Mouse (Mus musculus) limb, embryonic 14.5 days (tissue): ENCODE data around the gene Anks1. TPM values are rescaled to one million over a fixed set of nuclear protein-coding genes. Genes with fewer than 3 reads are reported as not detected.

Experiments used
- ATAC-seq: fragments of 200-750 bp; cut with Nextera tagmentation; 2 replicates; pipeline ENCODE4 v1.8.0; 2017; ENCODE audit warnings: low read depth, moderate number of reproducible peaks, moderate TSS enrichment; ENCODE audit not compliant: low FRiP score
- DNase-seq: peaks from one replicate; pipeline ENCODE4 v3.0.0-alpha.2; 2015; ENCODE audit warnings: low spot score
- H3K27ac ChIP-seq: fragments of 300-500 bp; sonication (generic); replicated peaks from 2 replicates; pipeline ENCODE4 v1.5.1; 2014; ENCODE audit warnings: low read depth, mild to moderate bottlenecking, low read length, moderate library complexity, mixed read lengths
- H3K27me3 ChIP-seq: fragments of 300-500 bp; sonication (generic); 2 replicates; pipeline ENCODE4 v1.6.1; 2014; ENCODE audit warnings: low read length, mixed read lengths; ENCODE audit not compliant: control insufficient read depth, insufficient read depth
- H3K36me3 ChIP-seq: fragments of 300-500 bp; sonication (generic); 2 replicates; pipeline ENCODE4 v1.6.1; 2014; ENCODE audit warnings: mild to moderate bottlenecking, low read length, moderate library complexity, mixed read lengths; ENCODE audit not compliant: control insufficient read depth, insufficient read depth
- H3K4me1 ChIP-seq: fragments of 300-500 bp; sonication (generic); 2 replicates; pipeline ENCODE4 v1.6.1; 2014; ENCODE audit warnings: antibody characterized with exemption, low read length, mixed read lengths; ENCODE audit not compliant: control insufficient read depth, insufficient read depth
- H3K4me2 ChIP-seq: fragments of 300-500 bp; sonication (generic); replicated peaks from 2 replicates; pipeline ENCODE4 v1.6.1; 2014; ENCODE audit warnings: low read depth, mild to moderate bottlenecking, low read length, moderate library complexity; ENCODE audit not compliant: severe bottlenecking
- H3K4me3 ChIP-seq: fragments of 300-500 bp; sonication (generic); replicated peaks from 2 replicates; pipeline ENCODE4 v1.5.1; 2014; ENCODE audit warnings: low read length
- H3K9ac ChIP-seq: fragments of 300-500 bp; sonication (generic); 2 replicates; pipeline ENCODE4 v1.6.1; 2014; ENCODE audit warnings: mild to moderate bottlenecking, low read depth, low read length, moderate library complexity; ENCODE audit not compliant: severe bottlenecking
- H3K9me3 ChIP-seq: fragments of 300-500 bp; sonication (generic); 2 replicates; pipeline ENCODE4 v1.6.1; 2016; ENCODE audit warnings: low read length; ENCODE audit not compliant: control insufficient read depth
- POLR2A ChIP-seq: fragments of 200-500 bp; IDR thresholded peaks from 2 replicates; pipeline ENCODE4 v1.8.0; 2012; ENCODE audit warnings: inconsistent platforms, mild to moderate bottlenecking, moderate library complexity, borderline replicate concordance; ENCODE audit not compliant: insufficient read depth, insufficient read length; ENCODE audit errors: extremely low read depth
- WGBS: fragments of 180-500 bp; shearing (Covaris S2); extraction: QIAGEN DNeasy Blood & Tissue Kit; methylation state at CpG from one replicate; pipeline ENCODE4 v1.1.7; 2014; 5-methylcytosine and 5-hydroxymethylcytosine counted together
- polyA plus RNA-seq, 2 experiments: library from polyadenylated mRNA; depleted of rRNA in 1 of 2; stranded (reverse) in 1 of 2; unstranded in 1 of 2; fragments of >200 nt; fragmentation: Nextera tagmentation in 1 of 2; extraction: Ambion mirVana in 1 of 2; gene quantifications; 2 replicates each; pipeline versions ENCODE4 v1.2.1 to v1.2.3; 2012 to 2014

The Anks1 gene
- polyA plus RNA-seq, 2 experiments: 14.6 to 40.6 TPM

GRCm38 (mm10) chr17:28099086-28099485 is 190.0 kb downstream of the Anks1 start:
- peak; percentile 43 for ATAC-seq
- Histone ChIP-seq H3K27ac (no peak overlapping the region), H3K36me3 (no peaks in the 10 kb centered on the region), H3K27me3 (no peaks in the 10 kb centered on the region), H3K4me2 (no peak overlapping the region), H3K9me3 (no peaks in the 10 kb centered on the region), H3K9ac (no peak overlapping the region), H3K4me3 (no peak overlapping the region), H3K4me1 (peaks cover 28% of the 10 kb centered on the region)
- peak; percentile 56 for DNase-seq
- no peak for TF ChIP-seq POLR2A
- WGBS: 10% methylated on average over 3 of the region's 3 CpGs

DNA sequence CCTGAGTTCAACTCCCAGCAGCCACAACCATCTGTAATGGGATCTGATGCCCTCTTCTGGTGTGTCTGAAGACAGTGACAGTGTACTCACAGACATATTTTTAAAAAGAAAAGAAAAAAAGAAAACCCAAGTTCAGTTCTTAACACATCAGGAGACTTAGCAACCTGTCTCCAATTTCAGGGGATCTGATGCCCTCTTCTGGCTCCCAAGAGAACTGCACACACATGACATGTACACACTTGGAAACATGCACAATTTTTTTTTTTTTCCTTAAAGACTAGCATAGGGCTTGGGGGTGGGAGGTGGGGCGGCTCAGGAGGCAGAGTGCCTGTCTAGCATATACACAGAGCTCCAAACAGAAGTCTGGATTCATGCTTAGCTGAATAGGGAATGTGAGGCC is 191.6 kb downstream of the Anks1 start:
- ATAC-seq (no peak), DNase-seq (no peak)
- Histone ChIP-seq H3K4me2 (no peak overlapping the region), H3K36me3 (no peaks in the 10 kb centered on the region), H3K27me3 (no peaks in the 10 kb centered on the region), H3K4me1 (peaks cover 28% of the 10 kb centered on the region), H3K9ac (no peak overlapping the region), H3K9me3 (no peaks in the 10 kb centered on the region), H3K27ac (no peak overlapping the region), H3K4me3 (no peak overlapping the region)
- no peak for TF ChIP-seq POLR2A
- 84% methylated on average over 1 of the region's 1 CpGs for WGBS

GRCm38 (mm10) chr17:28101284-28101887 is 192.3 kb downstream of the Anks1 start:
- no peak for TF ChIP-seq POLR2A
- peaks cover 27% of the 10 kb centered on the region for H3K4me1 ChIP-seq
- H3K27me3 ChIP-seq: no peaks in the 10 kb centered on the region
- ATAC-seq (peak; percentile 45; the same call in 1 of the 2 replicates), DNase-seq (peak; percentile 44)
- no peaks in the 10 kb centered on the region for H3K9me3 ChIP-seq
- 10% methylated on average over 12 of the region's 12 CpGs for WGBS
- H3K27ac ChIP-seq: no peak overlapping the region
- no peak overlapping the region for H3K4me2 ChIP-seq
- no peak overlapping the region for H3K4me3 ChIP-seq
- H3K36me3 ChIP-seq: no peaks in the 10 kb centered on the region
- H3K9ac ChIP-seq: no peak overlapping the region

- Histone ChIP-seq H3K27ac (no peak overlapping the region), H3K9me3 (no peaks in the 10 kb centered on the region), H3K27me3 (no peaks in the 10 kb centered on the region), H3K36me3 (no peaks in the 10 kb centered on the region), H3K9ac (no peak overlapping the region), H3K4me2 (no peak overlapping the region), H3K4me1 (peaks cover 22% of the 10 kb centered on the region), H3K4me3 (no peak overlapping the region)
- 12% methylated on average over 10 of the region's 10 CpGs for WGBS
- DNase-seq (no peak), ATAC-seq (no peak)
- TF ChIP-seq POLR2A: no peak
Measured at GRCm38 (mm10) chr17:28101902-28102319, 192.8 kb downstream of the Anks1 start.

DNA sequence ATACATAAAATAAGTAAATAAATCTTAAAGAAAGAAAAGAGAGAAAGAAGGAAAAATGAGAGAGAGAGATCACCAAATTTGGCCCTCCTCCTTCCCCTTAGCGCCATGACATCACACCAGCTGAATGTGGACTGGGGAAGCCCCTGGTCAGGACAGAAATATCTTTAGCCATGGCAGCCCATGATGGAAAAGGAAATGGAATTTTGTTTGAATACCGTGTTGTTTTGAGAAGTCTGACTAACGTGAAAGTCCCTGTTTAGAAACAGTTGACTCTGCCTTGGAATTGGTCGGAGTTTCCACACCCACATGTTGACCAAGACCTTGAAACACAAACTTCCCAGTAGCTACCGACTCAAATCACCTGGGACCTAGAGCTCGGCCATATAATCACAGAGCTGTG is 195.3 kb downstream of the Anks1 start:
- no peaks in the 10 kb centered on the region for H3K36me3 ChIP-seq
- DNase-seq: no peak
- H3K9me3 ChIP-seq: no peaks in the 10 kb centered on the region
- no peak overlapping the region for H3K27ac ChIP-seq
- ATAC-seq: no peak
- no peak for TF ChIP-seq POLR2A
- no peaks in the 10 kb centered on the region for H3K27me3 ChIP-seq
- peaks cover 20% of the 10 kb centered on the region for H3K4me1 ChIP-seq
- H3K4me3 ChIP-seq: no peak overlapping the region
- WGBS: 78% methylated on average over 6 of the region's 6 CpGs
- no peak overlapping the region for H3K9ac ChIP-seq
- no peak overlapping the region for H3K4me2 ChIP-seq
